ENCODE assay signal across 10 mouse cellular contexts in genomic region chr9:28247742-28248503, GRCm38 (mm10).
DNase-seq lines count a peak whose midpoint lies in the region; ATAC-seq and TF ChIP-seq lines count a peak whose summit lies in the region.
"Had no signal": no experiment of that assay in that cellular context is flagged by ENCODE, and none has a peak within 500 bp of the region (broad histone marks: within the 10 kb centered on the region; RNA-seq: fewer than 3 reads in every experiment).

No protein-coding gene starts in this region.

- no peaks in the 10 kb centered on the region for H3K27me3 ChIP-seq in intestine, embryonic 14.5 days (replicated peaks; ENCODE audit: control insufficient read depth, insufficient read depth, low read length)
- H3K27me3 ChIP-seq in intestine, embryonic 16.5 days (replicated peaks; ENCODE audit: control insufficient read depth, insufficient read depth, low read length), result no peaks in the 10 kb centered on the region
- H3K27me3 ChIP-seq in E14TG2a.4 (ENCODE audit: insufficient read depth, low read length), result no peaks in the 10 kb centered on the region
- H3K27me3 ChIP-seq in hindbrain, embryonic 14.5 days (ENCODE audit: control insufficient read depth, insufficient read depth, low read length), result no peaks in the 10 kb centered on the region
- H3K27me3 ChIP-seq in stomach, postnatal 0 days (ENCODE audit: control insufficient read depth, insufficient read depth, low read length), result no peaks in the 10 kb centered on the region

- H3K4me3 ChIP-seq in intestine, embryonic 14.5 days (ENCODE audit: low read depth, low read length), result no peak overlapping the region
- no peak overlapping the region for H3K4me3 ChIP-seq in intestine, embryonic 16.5 days (ENCODE audit: low read length)
- H3K4me3 ChIP-seq in E14TG2a.4 (replicated peaks; ENCODE audit: low read length), result no peak overlapping the region
- H3K4me3 ChIP-seq in hindbrain, embryonic 14.5 days (replicated peaks; ENCODE audit: low read length), result no peak overlapping the region
- H3K4me3 ChIP-seq in stomach, postnatal 0 days (ENCODE audit: low read depth, low read length), result no peak overlapping the region

- peak; percentile 55 for DNase-seq in intestine, embryonic 14.5 days (ENCODE audit: low spot score)
- peak; percentile 52 to 66 for DNase-seq in cerebellum, postnatal 10 days
- peak; percentile 80 for DNase-seq in hindbrain, embryonic 14.5 days (ENCODE audit: low spot score)
- peak; percentile 16 for DNase-seq in stomach, postnatal 0 days (ENCODE audit: low spot score)
- no peak for DNase-seq in urinary bladder, postnatal 10 days (ENCODE audit: low spot score)
- no peak for DNase-seq in kidney, postnatal 14 days

- ATAC-seq in intestine, embryonic 14.5 days (replicated peaks; ENCODE audit: low FRiP score, low TSS enrichment, low read depth), result no peak
- ATAC-seq in intestine, embryonic 16.5 days, result no peak
- ATAC-seq in hindbrain, embryonic 14.5 days (ENCODE audit: low FRiP score), result peak; percentile 65; the same call in 1 of the 2 replicates
- ATAC-seq in stomach, postnatal 0 days (ENCODE audit: low FRiP score, low TSS enrichment), result no peak

- H3K27ac ChIP-seq in intestine, embryonic 14.5 days (ENCODE audit: low read depth), result no peak overlapping the region
- no peak overlapping the region for H3K27ac ChIP-seq in intestine, embryonic 16.5 days (ENCODE audit: low read length)
- no peak overlapping the region for H3K27ac ChIP-seq in hindbrain, embryonic 14.5 days
- no peak overlapping the region for H3K27ac ChIP-seq in stomach, postnatal 0 days (replicated peaks)
- H3K27ac ChIP-seq: macrophage had no signal

- no peak for TF ChIP-seq EP300 in stomach, postnatal 0 days (optimal IDR thresholded peaks at IDR 0.05)

- TF ChIP-seq CTCF in E14TG2a.4 (conservative IDR thresholded peaks at IDR 0.05; ENCODE audit: low read length), result peak; percentile 68
- peak; percentile 87 for TF ChIP-seq CTCF in stomach, postnatal 0 days (IDR thresholded peaks at IDR 0.05; ENCODE audit: low read depth)

- H3K4me2 ChIP-seq in intestine, embryonic 14.5 days (ENCODE audit: low read length), result no peak overlapping the region
- no peak overlapping the region for H3K4me2 ChIP-seq in intestine, embryonic 16.5 days (ENCODE audit: low read depth, low read length)
- no peak overlapping the region for H3K4me2 ChIP-seq in hindbrain, embryonic 14.5 days (replicated peaks)
- H3K4me2 ChIP-seq in stomach, postnatal 0 days (replicated peaks; ENCODE audit: low read depth), result no peak overlapping the region

- no peaks in the 10 kb centered on the region for H3K9me3 ChIP-seq in intestine, embryonic 14.5 days (ENCODE audit: control insufficient read depth, low read length)
- H3K9me3 ChIP-seq in intestine, embryonic 16.5 days (ENCODE audit: control insufficient read depth, low read length), result no peaks in the 10 kb centered on the region
- H3K9me3 ChIP-seq in E14TG2a.4 (ENCODE audit: low read length), result no peaks in the 10 kb centered on the region
- H3K9me3 ChIP-seq in hindbrain, embryonic 14.5 days (ENCODE audit: control insufficient read depth, low read length), result no peaks in the 10 kb centered on the region
- H3K9me3 ChIP-seq in stomach, postnatal 0 days (ENCODE audit: control insufficient read depth, low read length), result no peaks in the 10 kb centered on the region
- H3K9me3 ChIP-seq: G1E had no signal

- WGBS in intestine, embryonic 14.5 days, result 62% methylated on average over 7 of the region's 7 CpGs
- WGBS in intestine, embryonic 16.5 days, result 65% methylated on average over 7 of the region's 7 CpGs
- WGBS in hindbrain, embryonic 14.5 days, result 69% methylated on average over 7 of the region's 7 CpGs
- WGBS in stomach, postnatal 0 days, result 63% methylated on average over 7 of the region's 7 CpGs

- no peak overlapping the region for H3K9ac ChIP-seq in intestine, embryonic 14.5 days (ENCODE audit: low read length)
- no peak overlapping the region for H3K9ac ChIP-seq in intestine, embryonic 16.5 days (ENCODE audit: low read depth, low read length)
- no peak overlapping the region for H3K9ac ChIP-seq in hindbrain, embryonic 14.5 days
- H3K9ac ChIP-seq in stomach, postnatal 0 days (ENCODE audit: low read length), result no peak overlapping the region

- H3K4me1 ChIP-seq in intestine, embryonic 14.5 days (replicated peaks; ENCODE audit: control insufficient read depth, insufficient read depth, low read length), result no peaks in the 10 kb centered on the region
- H3K4me1 ChIP-seq in intestine, embryonic 16.5 days (ENCODE audit: control insufficient read depth, insufficient read depth, low read length), result no peaks in the 10 kb centered on the region
- no peaks in the 10 kb centered on the region for H3K4me1 ChIP-seq in E14TG2a.4 (replicated peaks; ENCODE audit: low read depth, low read length)
- H3K4me1 ChIP-seq in hindbrain, embryonic 14.5 days (replicated peaks; ENCODE audit: control insufficient read depth, insufficient read depth, low read length), result no peaks in the 10 kb centered on the region
- H3K4me1 ChIP-seq in stomach, postnatal 0 days (replicated peaks; ENCODE audit: control insufficient read depth, insufficient read depth), result no peaks in the 10 kb centered on the region

- H3K36me3 ChIP-seq in intestine, embryonic 14.5 days (ENCODE audit: control insufficient read depth, insufficient read depth, low read length), result no peaks in the 10 kb centered on the region
- H3K36me3 ChIP-seq in intestine, embryonic 16.5 days (ENCODE audit: control insufficient read depth, insufficient read depth, low read length), result no peaks in the 10 kb centered on the region
- no peaks in the 10 kb centered on the region for H3K36me3 ChIP-seq in E14TG2a.4 (ENCODE audit: insufficient read depth, low read length)
- no peaks in the 10 kb centered on the region for H3K36me3 ChIP-seq in hindbrain, embryonic 14.5 days (replicated peaks; ENCODE audit: control insufficient read depth, insufficient read depth)
- no peaks in the 10 kb centered on the region for H3K36me3 ChIP-seq in stomach, postnatal 0 days (ENCODE audit: control insufficient read depth, insufficient read depth, low read length)
- H3K36me3 ChIP-seq: G1E had no signal

Comparison
In these comparisons a context has a peak if more than half of its experiments do, and no peak if none do; other contexts are left out.
1. DNase-seq: peak in intestine, embryonic 14.5 days (single experiment), cerebellum, postnatal 10 days (2 of 2), hindbrain, embryonic 14.5 days (single experiment) and stomach, postnatal 0 days (single experiment); none in urinary bladder, postnatal 10 days (single experiment) and kidney, postnatal 14 days (single experiment).